Mouse (Mus musculus): ENCODE measurements around the gene Rgs3.

DNA sequence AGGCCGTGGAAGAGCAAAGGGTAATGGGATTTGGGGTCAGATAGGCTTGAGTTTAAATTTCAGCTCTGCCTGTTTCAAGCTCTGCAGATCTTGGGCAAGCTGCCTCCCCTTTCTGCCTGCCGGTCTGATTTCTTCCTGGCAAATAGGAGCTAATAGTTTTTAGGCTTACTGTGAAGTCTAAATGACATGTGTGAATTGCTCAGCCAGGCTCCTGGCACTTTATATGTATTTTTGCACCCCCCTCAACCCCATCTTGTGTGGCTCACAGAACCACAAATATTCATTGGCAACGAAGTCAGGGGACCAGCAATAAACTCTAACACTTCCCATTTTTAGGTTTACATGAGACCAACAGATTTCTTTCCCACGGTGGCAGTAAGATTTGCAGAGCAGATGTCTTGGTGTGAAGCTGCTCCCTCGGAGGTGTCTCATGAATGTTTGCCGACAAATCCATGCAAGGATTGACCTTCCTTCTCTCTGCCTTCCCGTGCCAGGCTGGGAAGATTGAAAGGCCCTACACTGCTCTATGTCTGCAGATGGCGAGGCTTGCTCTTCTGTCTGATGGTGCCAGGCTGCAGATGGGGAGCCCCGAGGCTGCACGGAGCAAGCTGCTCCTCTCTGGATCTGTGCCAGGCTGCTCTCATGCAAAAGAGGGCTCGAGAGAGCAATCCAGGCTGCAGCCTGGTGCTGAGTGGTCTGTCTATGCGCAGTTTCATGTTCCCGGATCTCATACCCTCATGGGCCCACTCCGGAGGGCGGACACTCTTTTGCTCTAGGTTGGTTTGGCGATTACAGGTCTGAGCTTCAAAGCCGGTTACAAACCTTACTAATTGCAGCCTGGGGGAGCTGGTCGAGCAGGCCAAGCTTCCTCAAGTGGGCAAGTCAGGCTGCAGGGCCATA is 23.0 kb downstream of the Rgs3 start:
- no peak for TF ChIP-seq CTCF (IDR thresholded peaks at IDR 0.05; ENCODE audit: borderline replicate concordance, extremely low read depth, insufficient read depth, insufficient read length)
- TF ChIP-seq POLR2A (IDR thresholded peaks at IDR 0.05; ENCODE audit: borderline replicate concordance, extremely low read depth, insufficient read depth, insufficient read length, poor library complexity, severe bottlenecking), result no peak

Data from brain, embryonic 14.5 days (tissue).